Mouse (Mus musculus) forebrain, embryonic 12.5 days (tissue): Measurements from ENCODE around the gene Trim38. TPM values are rescaled to one million over a fixed set of nuclear protein-coding genes. Genes with fewer than 3 reads are reported as not detected.
A peak's percentile ranks its signal among the peaks of the same experiment; 100 is the strongest.

Experiments used
- ATAC-seq: fragments of 200-750 bp; cut with Nextera tagmentation; 2 replicates; pipeline ENCODE4 v1.8.0; 2017; ENCODE audit warnings: moderate TSS enrichment; ENCODE audit not compliant: low FRiP score
- H3K27ac ChIP-seq: fragments of 300-500 bp; sonication (generic); 2 replicates; pipeline ENCODE4 v1.5.1; 2016; ENCODE audit warnings: mild to moderate bottlenecking
- H3K27me3 ChIP-seq: fragments of 300-500 bp; sonication (generic); 2 replicates; pipeline ENCODE4 v1.6.1; 2016; ENCODE audit warnings: mild to moderate bottlenecking
- H3K36me3 ChIP-seq: fragments of 300-500 bp; sonication (generic); replicated peaks from 2 replicates; pipeline ENCODE4 v1.6.1; 2016; ENCODE audit warnings: mild to moderate bottlenecking
- H3K4me1 ChIP-seq: fragments of 300-500 bp; sonication (generic); 2 replicates; pipeline ENCODE4 v1.6.1; 2016
- H3K4me2 ChIP-seq: fragments of 300-500 bp; sonication (generic); 2 replicates; pipeline ENCODE4 v1.6.1; 2016; ENCODE audit warnings: mild to moderate bottlenecking, moderate library complexity
- H3K4me3 ChIP-seq: fragments of 300-500 bp; sonication (generic); replicated peaks from 2 replicates; pipeline ENCODE4 v1.5.1; 2016; ENCODE audit warnings: mild to moderate bottlenecking
- H3K9ac ChIP-seq: fragments of 300-500 bp; sonication (generic); 2 replicates; pipeline ENCODE4 v1.6.1; 2016; ENCODE audit warnings: mild to moderate bottlenecking
- H3K9me3 ChIP-seq: fragments of 300-500 bp; sonication (generic); 2 replicates; pipeline ENCODE4 v1.6.1; 2016
- whole genome bisulfite sequencing: fragments of 180-500 bp; shearing (Covaris S2); methylation state at CpG from one replicate; pipeline ENCODE4 v1.1.7; 2016; 5-methylcytosine and 5-hydroxymethylcytosine counted together
- polyA plus RNA-seq: library from polyadenylated mRNA; unstranded; fragments of >200 nt; fragmentation: Nextera tagmentation; extraction: Ambion mirVana; gene quantifications from 2 replicates; pipeline ENCODE4 v1.2.1, GENCODE M21; 2016

Gene Trim38
- polyA plus RNA-seq, 1 experiment from 2014 or later: not detected

DNA sequence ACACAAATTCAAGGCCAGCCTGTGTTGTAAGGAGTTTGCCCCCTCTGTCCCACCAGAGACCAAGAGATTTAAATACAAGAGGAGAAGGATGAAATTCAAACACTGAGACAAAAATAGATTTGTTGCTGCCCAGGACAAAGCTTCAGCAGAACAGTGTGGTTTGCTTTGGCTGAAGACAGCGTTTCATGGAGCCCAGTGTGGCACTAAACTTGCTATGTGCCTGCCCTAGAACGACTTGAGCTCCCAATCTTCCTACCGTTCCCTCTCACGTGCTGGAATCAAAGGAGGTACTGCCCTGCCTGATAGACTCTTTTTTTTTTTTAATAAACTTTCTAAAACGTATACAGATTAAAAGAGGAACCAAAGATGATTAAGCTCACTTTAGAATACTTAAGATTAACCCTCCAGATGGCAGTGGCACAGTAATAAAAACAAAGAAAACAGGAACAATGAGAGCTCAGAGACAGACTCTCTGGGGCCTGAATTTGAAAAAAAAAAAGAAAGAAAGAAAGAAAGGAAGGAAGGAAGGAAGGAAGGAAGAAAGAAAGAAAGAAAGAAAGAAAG, 797 bp upstream of the Trim38 start:
- no peak overlapping the region for H3K4me3 ChIP-seq
- no peak overlapping the region for H3K4me2 ChIP-seq
- no peak overlapping the region for H3K9ac ChIP-seq
- WGBS: 42% methylated on average over 5 of the region's 5 CpGs
- H3K36me3 ChIP-seq: no peaks in the 10 kb centered on the region
- no peaks in the 10 kb centered on the region for H3K27me3 ChIP-seq
- H3K9me3 ChIP-seq: no peaks in the 10 kb centered on the region
- H3K4me1 ChIP-seq: peaks cover 16% of the 10 kb centered on the region
- no peak for ATAC-seq
- no peak overlapping the region for H3K27ac ChIP-seq

DNA sequence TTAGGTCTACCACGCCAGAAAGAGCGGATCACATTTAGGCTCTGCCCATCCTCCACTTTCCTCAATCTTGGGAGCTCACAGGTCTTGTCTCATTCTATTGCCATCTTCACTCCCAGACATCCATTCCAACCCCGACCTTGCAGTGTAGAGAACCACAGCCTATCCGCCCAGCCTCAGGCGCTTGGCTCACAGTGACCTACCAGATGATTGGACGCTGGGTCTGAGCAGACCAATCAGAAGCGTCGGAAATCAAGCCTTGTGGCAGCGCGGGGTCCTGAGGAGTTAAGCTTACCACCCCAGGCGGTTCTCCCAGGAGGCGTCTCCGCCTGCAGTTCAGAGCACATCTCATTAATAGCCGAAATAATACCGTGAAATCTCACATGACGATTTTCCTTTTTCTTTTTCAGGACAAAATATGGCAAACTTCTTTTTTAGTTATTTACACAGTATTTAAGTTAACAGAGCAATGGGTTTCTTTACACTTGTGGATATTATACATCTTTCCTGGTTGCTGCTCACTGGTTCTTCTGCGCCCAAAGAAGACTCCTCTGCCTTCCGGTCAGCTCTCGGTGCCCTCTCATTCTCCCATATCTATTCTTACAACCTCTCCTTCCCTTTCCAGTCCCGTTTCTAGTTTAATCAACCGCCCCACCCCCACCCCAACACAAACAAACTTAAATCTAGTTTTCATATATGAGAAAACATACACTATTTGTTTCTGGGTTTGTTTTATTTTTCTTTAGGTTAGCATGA, 3.0 kb downstream of the Trim38 start:
- Histone ChIP-seq H3K4me3 (no peak overlapping the region), H3K27ac (no peak overlapping the region), H3K9me3 (no peaks in the 10 kb centered on the region), H3K36me3 (no peaks in the 10 kb centered on the region), H3K27me3 (no peaks in the 10 kb centered on the region), H3K9ac (no peak overlapping the region), H3K4me2 (peak overlapping the region; percentile 41), H3K4me1 (peaks cover 10% of the 10 kb centered on the region)
- 22% methylated on average over 21 of the region's 21 CpGs for WGBS
- peak; percentile 90 for ATAC-seq

DNA sequence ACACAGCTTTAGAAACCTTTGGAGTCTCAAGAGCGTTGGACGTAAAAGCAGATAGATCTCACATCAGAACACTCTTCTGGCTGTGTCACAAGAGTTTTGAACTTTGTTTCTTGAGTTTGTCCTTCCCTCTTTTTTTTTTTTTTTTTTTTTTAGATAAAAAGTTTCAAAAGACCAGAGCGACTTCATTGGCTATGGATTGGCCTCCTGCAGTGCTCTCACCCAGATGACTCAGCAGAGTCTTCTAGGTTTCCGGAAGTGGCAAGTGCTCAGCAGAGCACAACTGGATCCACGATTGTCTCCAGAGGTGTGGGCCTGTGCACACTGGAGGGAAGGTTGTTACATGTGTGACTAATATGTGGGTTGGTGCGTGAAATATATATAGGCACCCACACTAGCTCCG, 8.6 kb downstream of the Trim38 start:
- WGBS: 94% methylated on average over 7 of the region's 7 CpGs
- no peaks in the 10 kb centered on the region for H3K4me1 ChIP-seq
- H3K4me2 ChIP-seq: no peak overlapping the region
- H3K4me3 ChIP-seq: no peak overlapping the region
- H3K9me3 ChIP-seq: no peaks in the 10 kb centered on the region
- H3K27ac ChIP-seq: no peak overlapping the region
- no peak overlapping the region for H3K9ac ChIP-seq
- ATAC-seq: no peak
- no peaks in the 10 kb centered on the region for H3K27me3 ChIP-seq
- H3K36me3 ChIP-seq: no peaks in the 10 kb centered on the region

DNA sequence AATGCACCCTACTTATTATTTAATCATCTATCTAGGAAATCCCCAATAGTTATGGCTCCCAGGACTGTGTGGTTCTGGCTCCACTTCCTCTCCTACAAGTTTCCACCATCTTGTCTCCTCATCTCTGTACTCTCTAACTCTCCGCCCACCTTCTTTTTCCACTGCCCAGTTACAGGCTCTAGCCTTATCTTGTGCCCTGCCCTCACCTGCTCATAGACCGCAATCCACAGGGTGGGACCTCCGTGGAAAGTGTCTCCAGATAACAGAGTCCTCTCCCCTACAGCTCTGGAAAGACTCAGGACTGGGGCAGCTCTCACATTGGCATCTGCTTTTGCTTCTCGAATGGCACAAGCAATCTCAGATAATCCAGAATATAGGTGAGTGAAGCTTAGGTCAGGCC, 9.3 kb downstream of the Trim38 start:
- Histone ChIP-seq H3K27me3 (no peaks in the 10 kb centered on the region), H3K36me3 (no peaks in the 10 kb centered on the region), H3K9ac (no peak overlapping the region), H3K27ac (no peak overlapping the region), H3K4me2 (no peak overlapping the region), H3K4me3 (no peak overlapping the region), H3K9me3 (no peaks in the 10 kb centered on the region), H3K4me1 (no peaks in the 10 kb centered on the region)
- no peak for ATAC-seq
- WGBS: 89% methylated on average over 4 of the region's 4 CpGs

DNA sequence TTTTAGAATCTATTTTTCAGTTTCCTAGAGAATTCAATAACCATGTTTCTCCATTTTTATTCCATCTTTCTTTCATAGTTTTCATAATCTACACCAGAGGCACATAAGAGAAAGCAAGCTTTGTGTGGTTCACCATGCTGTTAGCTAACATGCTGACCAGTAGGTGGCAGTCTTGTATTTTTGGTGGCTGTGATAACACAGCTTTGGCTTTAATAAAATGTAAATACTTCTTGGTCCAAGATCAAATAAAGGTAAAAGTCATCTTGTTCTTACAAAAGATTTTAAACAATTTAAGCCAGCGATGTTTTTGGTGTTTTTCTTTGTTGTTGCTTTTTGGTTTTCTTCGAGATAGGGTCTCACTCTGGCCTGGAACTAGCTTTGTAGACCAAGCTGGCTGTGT, 22.8 kb downstream of the Trim38 start:
- Histone ChIP-seq H3K27ac (no peak overlapping the region), H3K4me2 (no peak overlapping the region), H3K27me3 (no peaks in the 10 kb centered on the region), H3K36me3 (no peaks in the 10 kb centered on the region), H3K4me3 (no peak overlapping the region), H3K4me1 (no peaks in the 10 kb centered on the region), H3K9me3 (no peaks in the 10 kb centered on the region), H3K9ac (no peak overlapping the region)
- no peak for ATAC-seq
- 47% methylated on average over 2 of the region's 2 CpGs for WGBS

DNA sequence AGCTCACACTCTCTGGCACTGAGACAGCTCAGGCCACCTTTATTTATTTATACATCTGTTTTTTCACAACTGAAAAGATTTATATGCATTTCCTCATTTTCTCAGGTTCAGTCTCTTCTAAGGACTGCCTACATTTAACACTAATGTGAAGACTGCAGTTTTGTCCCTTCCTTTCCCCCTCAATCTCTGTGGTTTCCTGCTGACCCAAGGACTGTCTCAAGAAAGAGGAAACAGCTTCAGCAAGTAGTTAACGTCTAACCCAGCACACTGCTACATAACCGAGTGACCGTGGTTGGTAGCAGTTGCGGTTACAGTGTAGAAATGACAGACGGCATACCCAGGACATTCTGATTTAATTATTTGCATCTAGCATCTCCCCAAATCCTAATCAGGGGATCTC, 29.7 kb downstream of the Trim38 start:
- no peaks in the 10 kb centered on the region for H3K27me3 ChIP-seq
- H3K4me2 ChIP-seq: no peak overlapping the region
- H3K9ac ChIP-seq: no peak overlapping the region
- no peaks in the 10 kb centered on the region for H3K36me3 ChIP-seq
- no peak overlapping the region for H3K27ac ChIP-seq
- 85% methylated on average over 5 of the region's 5 CpGs for WGBS
- H3K4me3 ChIP-seq: no peak overlapping the region
- no peaks in the 10 kb centered on the region for H3K4me1 ChIP-seq
- no peaks in the 10 kb centered on the region for H3K9me3 ChIP-seq
- ATAC-seq: no peak

DNA sequence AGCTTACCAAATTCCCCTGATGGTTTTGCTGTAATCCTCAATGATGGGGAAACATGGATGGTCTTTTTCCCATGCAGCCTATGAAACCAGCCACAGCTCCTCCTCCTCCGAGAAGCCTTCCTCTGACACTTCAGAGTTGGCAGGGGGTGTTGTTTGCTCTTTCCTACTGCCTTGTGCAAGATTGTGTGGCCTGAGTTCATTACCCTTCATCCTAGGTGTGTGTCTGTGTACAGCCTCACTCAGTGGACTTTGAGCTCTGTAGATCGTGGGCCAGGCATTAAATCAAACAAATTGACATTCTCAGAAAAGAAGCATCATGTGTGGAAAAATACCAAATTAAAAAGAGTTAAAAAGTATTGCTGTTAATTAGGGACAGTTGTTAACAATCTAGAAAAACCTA, 34.8 kb downstream of the Trim38 start:
- 88% methylated on average over 2 of the region's 2 CpGs for WGBS

DNA sequence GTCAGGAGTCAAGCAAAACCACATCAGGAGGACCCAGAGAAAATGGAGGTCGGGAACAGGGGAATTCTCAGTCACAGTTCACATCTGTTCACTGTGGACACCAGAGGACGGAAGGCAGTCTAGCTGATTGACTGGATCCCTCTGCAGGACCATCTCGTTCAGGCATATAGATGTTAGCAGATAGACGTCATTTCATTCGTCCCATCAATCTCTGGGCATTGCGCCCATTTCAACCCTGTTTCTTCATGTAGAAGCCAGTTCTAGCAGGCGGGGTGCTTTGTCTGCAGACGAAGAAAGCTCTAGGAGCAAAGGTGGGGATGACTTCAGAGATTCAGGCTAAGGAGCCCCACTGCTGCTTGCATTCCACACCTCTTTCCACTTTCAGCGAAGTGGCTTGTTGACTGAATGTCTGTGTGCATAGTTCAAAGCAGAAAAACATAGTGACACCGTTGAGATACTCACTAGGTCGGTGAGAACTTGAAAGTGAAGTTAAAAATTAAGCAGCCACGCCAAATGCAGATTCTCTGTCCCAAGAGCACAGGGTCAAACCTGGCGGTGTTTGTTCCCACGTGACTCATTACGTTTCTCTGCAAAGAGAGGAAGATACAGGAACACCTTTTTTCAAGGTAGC, 36.8 kb downstream of the Trim38 start, which contains the start of gene Slc17a2:
Slc17a2 (plus strand) TSS at position 572 of the 631 bp plus-strand sequence.
- no peak within 1 kb of the TSS for H3K27ac ChIP-seq
- H3K36me3 ChIP-seq: no peaks in the 10 kb centered on the region
- H3K9me3 ChIP-seq: no peaks in the 10 kb centered on the region
- no peaks in the 10 kb centered on the region for H3K4me1 ChIP-seq
- no peak within 1 kb of the TSS for H3K4me2 ChIP-seq
- H3K27me3 ChIP-seq: no peaks in the 10 kb centered on the region
- ATAC-seq: no peak
- 92% methylated on average over 15 of the region's 15 CpGs for WGBS
- H3K9ac ChIP-seq: no peak within 1 kb of the TSS
- no peak within 1 kb of the TSS for H3K4me3 ChIP-seq

More for the DNA sequence above, 34.8 kb downstream of the Trim38 start:
- Histone ChIP-seq H3K36me3 (no peaks in the 10 kb centered on the region), H3K4me2 (no peak overlapping the region), H3K4me1 (no peaks in the 10 kb centered on the region), H3K9me3 (no peaks in the 10 kb centered on the region), H3K4me3 (no peak overlapping the region), H3K27ac (no peak overlapping the region), H3K9ac (no peak overlapping the region), H3K27me3 (no peaks in the 10 kb centered on the region)
- no peak for ATAC-seq

DNA sequence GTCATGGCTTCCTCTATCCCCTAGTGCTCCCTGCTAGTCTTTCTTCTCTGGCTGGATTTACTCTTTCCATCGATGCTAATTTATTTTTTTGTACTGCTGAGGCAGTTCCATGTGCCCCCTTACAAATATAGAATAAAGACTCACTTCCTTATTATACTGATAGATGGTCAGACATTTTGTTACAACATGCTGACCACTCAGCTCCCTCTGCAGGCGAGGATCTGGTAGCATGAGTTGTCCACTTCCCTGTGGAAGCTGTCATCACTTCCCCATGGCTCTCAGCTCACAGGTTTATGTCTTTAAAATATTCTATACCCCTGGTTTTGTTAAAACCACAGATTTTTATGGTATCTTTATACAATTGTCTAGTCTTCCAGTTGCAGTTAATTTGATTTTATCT, 46.4 kb downstream of the Trim38 start:
- Histone ChIP-seq H3K9ac (no peak overlapping the region), H3K27ac (no peak overlapping the region), H3K4me1 (no peaks in the 10 kb centered on the region), H3K36me3 (no peaks in the 10 kb centered on the region), H3K4me3 (no peak overlapping the region), H3K9me3 (no peaks in the 10 kb centered on the region), H3K4me2 (no peak overlapping the region), H3K27me3 (no peaks in the 10 kb centered on the region)
- WGBS: 77% methylated on average over 2 of the region's 2 CpGs
- ATAC-seq: no peak

DNA sequence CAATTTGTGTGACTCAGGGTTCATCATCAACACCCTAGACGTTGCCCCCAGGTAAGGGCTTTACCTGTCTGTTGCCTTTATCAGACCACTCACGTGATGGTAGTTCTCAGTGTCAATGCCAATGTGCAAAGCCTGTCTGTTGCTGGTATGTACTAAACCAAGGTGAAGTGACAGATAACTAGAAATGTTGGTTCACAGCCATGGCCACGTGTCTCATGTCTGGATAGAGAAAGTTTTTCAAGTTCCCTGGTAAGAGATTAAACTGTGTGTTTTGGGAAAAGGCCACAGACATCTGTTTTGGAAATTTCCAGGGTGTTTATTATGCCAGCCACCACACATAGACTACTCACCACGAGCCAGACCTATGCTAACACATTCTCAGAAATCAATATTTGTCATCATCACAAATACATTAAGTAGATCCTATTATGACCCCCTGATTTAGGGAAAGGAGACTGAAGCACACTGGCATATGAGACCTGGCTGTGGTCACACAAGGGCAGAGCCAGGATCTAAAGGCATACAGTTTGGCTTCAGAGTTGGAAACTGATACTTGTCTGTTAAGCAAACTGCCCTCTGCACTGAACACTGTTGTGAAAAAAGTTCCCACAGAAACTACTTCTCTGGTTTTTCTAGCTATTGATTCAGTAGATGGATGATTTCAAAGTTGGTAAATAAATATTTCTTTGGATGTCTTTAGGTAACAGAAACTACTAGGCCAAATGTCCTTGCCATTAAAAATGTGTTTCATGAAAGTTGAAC, 50.6 kb downstream of the Trim38 start:
- Histone ChIP-seq H3K36me3 (no peaks in the 10 kb centered on the region), H3K27me3 (no peaks in the 10 kb centered on the region), H3K4me2 (no peak overlapping the region), H3K4me1 (no peaks in the 10 kb centered on the region), H3K9ac (no peak overlapping the region), H3K9me3 (no peaks in the 10 kb centered on the region), H3K27ac (no peak overlapping the region), H3K4me3 (no peak overlapping the region)
- no peak for ATAC-seq
- WGBS: 76% methylated on average over 4 of the region's 4 CpGs

DNA sequence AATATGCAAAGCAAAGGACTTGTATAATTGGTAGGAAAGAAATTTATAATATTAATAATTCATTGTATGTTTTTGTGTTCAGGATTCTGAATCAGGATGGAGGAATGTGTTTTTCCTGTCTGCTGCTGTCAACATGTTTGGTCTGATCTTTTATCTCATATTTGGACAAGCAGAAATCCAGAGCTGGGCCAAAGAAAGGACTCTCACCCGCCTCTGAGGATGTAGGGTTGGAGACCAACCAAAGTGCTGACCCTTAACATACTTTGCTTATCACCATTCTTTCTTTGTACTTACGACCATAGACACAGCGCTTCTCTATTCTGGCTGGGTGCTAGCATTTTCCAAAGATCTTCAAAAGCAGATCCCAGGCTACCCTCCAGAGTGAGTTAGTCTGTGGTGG, 52.5 kb downstream of the Trim38 start:
- Histone ChIP-seq H3K4me3 (no peak overlapping the region), H3K27ac (no peak overlapping the region), H3K9me3 (no peaks in the 10 kb centered on the region), H3K4me2 (no peak overlapping the region), H3K4me1 (no peaks in the 10 kb centered on the region), H3K36me3 (no peaks in the 10 kb centered on the region), H3K9ac (no peak overlapping the region), H3K27me3 (no peaks in the 10 kb centered on the region)
- WGBS: 82% methylated on average over 3 of the region's 3 CpGs
- no peak for ATAC-seq

DNA sequence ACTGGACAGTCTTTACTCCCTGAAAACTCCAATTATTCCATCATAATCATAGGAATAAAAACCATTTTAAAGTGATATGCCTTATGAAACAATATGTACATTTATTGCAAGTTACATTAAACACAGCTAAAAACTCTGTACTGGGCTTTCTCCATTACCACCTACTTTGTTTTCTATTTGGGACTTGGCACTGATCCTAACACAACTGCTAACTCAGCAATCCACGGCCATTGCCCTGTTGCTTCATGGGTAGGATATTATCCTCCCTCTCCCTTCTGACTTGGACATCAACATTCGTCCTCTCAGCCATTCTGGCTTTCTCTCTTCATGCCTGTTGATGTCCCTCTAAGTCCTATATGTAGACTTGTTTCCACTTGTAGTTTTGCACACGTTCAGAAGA, 56.9 kb downstream of the Trim38 start:
- WGBS: 74% methylated on average over 3 of the region's 3 CpGs
- H3K27ac ChIP-seq: no peak overlapping the region
- no peak overlapping the region for H3K4me3 ChIP-seq
- no peaks in the 10 kb centered on the region for H3K27me3 ChIP-seq
- no peak overlapping the region for H3K4me2 ChIP-seq
- no peak for ATAC-seq
- no peaks in the 10 kb centered on the region for H3K9me3 ChIP-seq
- no peaks in the 10 kb centered on the region for H3K36me3 ChIP-seq
- no peaks in the 10 kb centered on the region for H3K4me1 ChIP-seq
- H3K9ac ChIP-seq: no peak overlapping the region
